Mouse (Mus musculus) heart, adult 2 months (tissue): ENCODE measurements around the gene Cpne5.

Experiments
- CTCF ChIP-seq: fragments of 200-600 bp; IDR thresholded peaks from 2 replicates; pipeline ENCODE4 v1.8.1; 2022; ENCODE audit warnings: antibody characterized with exemption, mild to moderate bottlenecking, moderate library complexity
- EP300 ChIP-seq: fragments of 200-500 bp; IDR thresholded peaks from 2 replicates; pipeline ENCODE4 v1.6.1; 2011; ENCODE audit warnings: low read depth, low read length, control low read depth; ENCODE audit not compliant: insufficient read depth

- no peak for TF ChIP-seq CTCF
- peak; percentile 99 for TF ChIP-seq EP300
Measured at GRCm38 (mm10) chr17:29257001-29257511, 19.1 kb upstream of the Cpne5 start.
